Mouse (Mus musculus): ENCODE data around the gene Gstp1. TPM values are rescaled to one million over a fixed set of nuclear protein-coding genes. Genes with fewer than 3 reads are reported as not detected.
A peak's percentile ranks its signal among the peaks of the same experiment; 100 is the strongest.
"Not testable (repeated sequence)": the region's sequence is repeated elsewhere in the genome, so short reads cannot be mapped to it uniquely, and the experiment has no call there.

The Gstp1 gene
- polyA plus RNA-seq, 1 experiment: 187 TPM

DNA sequence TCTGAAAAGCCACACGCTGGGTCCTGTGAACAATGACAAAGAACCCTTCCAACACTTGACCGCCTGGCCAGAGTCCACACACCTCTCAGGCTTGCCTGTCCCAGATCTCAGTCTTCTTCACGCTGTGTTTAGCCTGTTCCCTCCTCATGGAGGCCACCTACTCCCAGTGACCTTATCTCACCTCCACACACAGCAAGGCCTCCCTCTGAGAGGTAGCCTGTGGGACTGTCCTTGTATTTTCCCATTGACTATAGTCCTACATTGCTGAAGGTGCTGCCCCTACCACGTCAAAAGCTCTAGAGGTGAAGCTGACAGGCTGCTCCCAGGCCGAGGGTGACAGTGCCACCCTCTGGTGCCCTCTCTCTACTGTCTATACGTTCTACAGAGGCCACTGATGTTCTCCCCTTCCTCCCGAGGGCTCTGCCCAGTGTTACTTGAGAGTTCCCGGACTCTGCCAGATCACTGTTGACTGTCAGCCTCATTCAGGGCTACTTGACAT lies 42.8 kb upstream of the Gstp1 start:
- Histone ChIP-seq H3K27ac (ENCODE audit: control insufficient read depth, insufficient read depth, low read depth, low read length, poor library complexity) (no peak overlapping the region; the same call in 1 of the 2 replicates), H3K4me3 (replicated peaks; ENCODE audit: control insufficient read depth, low read depth, low read length) (no peak overlapping the region), H3K4me1 (ENCODE audit: control insufficient read depth, insufficient read depth, low read length) (no peaks in the 10 kb centered on the region; the same call in 1 of the 2 replicates)
- WGBS: 41% methylated on average over 8 of the region's 8 CpGs
- TF ChIP-seq CTCF (IDR thresholded peaks at IDR 0.05; ENCODE audit: control insufficient read depth, insufficient read depth, low read length): peak; percentile 44
- no peak for TF ChIP-seq POLR2A (IDR thresholded peaks at IDR 0.05; ENCODE audit: borderline replicate concordance, control insufficient read depth, low read depth, low read length)

- WGBS: 63% methylated on average over 1 of the region's 1 CpGs
- TF ChIP-seq CTCF (IDR thresholded peaks at IDR 0.05; ENCODE audit: control insufficient read depth, insufficient read depth, low read length): no peak
- Histone ChIP-seq H3K4me3 (replicated peaks; ENCODE audit: control insufficient read depth, low read depth, low read length) (no peak overlapping the region), H3K27ac (ENCODE audit: control insufficient read depth, insufficient read depth, low read depth, low read length, poor library complexity) (no peak overlapping the region), H3K4me1 (ENCODE audit: control insufficient read depth, insufficient read depth, low read length) (no peaks in the 10 kb centered on the region; the same call in 1 of the 2 replicates)
Observed at GRCm38 (mm10) chr19:4079594-4079993, 41.8 kb upstream of the Gstp1 start.

DNA sequence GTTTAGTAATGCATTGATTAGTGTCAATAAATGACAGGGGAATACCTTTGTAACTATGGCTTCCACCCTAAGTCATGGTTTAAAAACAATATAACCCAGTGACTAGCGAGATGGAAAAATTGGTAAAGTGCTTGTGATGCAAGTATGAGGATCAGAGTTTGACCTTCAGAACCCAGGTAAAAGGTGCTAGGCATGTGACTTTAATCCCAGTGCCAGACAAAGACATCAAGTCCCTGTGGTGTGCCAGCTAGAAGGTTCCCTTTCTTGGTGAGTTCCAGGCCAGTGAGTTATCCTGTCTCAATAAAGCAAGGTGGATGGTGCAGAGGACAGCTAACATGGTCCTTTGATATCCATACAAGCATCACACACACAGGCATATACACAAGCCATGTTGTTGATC lies 37.7 kb upstream of the Gstp1 start:
- WGBS: 86% methylated on average over 1 of the region's 1 CpGs
- no peak overlapping the region for H3K27ac ChIP-seq (ENCODE audit: control insufficient read depth, insufficient read depth, low read depth, low read length, poor library complexity)
- TF ChIP-seq POLR2A (IDR thresholded peaks at IDR 0.05; ENCODE audit: borderline replicate concordance, control insufficient read depth, low read depth, low read length) (no peak), CTCF (IDR thresholded peaks at IDR 0.05; ENCODE audit: control insufficient read depth, insufficient read depth, low read length) (no peak)
- no peak overlapping the region for H3K4me3 ChIP-seq (replicated peaks; ENCODE audit: control insufficient read depth, low read depth, low read length)
- no peaks in the 10 kb centered on the region; the same call in 1 of the 2 replicates for H3K4me1 ChIP-seq (ENCODE audit: control insufficient read depth, insufficient read depth, low read length)

- Histone ChIP-seq H3K4me1 (ENCODE audit: control insufficient read depth, insufficient read depth, low read length) (no peaks in the 10 kb centered on the region; the same call in 1 of the 2 replicates), H3K4me3 (replicated peaks; ENCODE audit: control insufficient read depth, low read depth, low read length) (no peak overlapping the region), H3K27ac (ENCODE audit: control insufficient read depth, insufficient read depth, low read depth, low read length, poor library complexity) (no peak overlapping the region)
- WGBS: 86% methylated on average over 6 of the region's 6 CpGs
- TF ChIP-seq CTCF (IDR thresholded peaks at IDR 0.05; ENCODE audit: control insufficient read depth, insufficient read depth, low read length): no peak
- TF ChIP-seq POLR2A (IDR thresholded peaks at IDR 0.05; ENCODE audit: borderline replicate concordance, control insufficient read depth, low read depth, low read length): no peak
Observed at GRCm38 (mm10) chr19:4072706-4073424, 35.1 kb upstream of the Gstp1 start.

GRCm38 (mm10) chr19:4071406-4071805 lies 33.6 kb upstream of the Gstp1 start:
- H3K27ac ChIP-seq (ENCODE audit: control insufficient read depth, insufficient read depth, low read depth, low read length, poor library complexity): peak overlapping the region; percentile 66
- no peak overlapping the region for H3K4me3 ChIP-seq (replicated peaks; ENCODE audit: control insufficient read depth, low read depth, low read length)
- WGBS: 89% methylated on average over 6 of the region's 6 CpGs

GRCm38 (mm10) chr19:4070756-4071155 lies 33.0 kb upstream of the Gstp1 start:
- WGBS: 11% methylated on average over 8 of the region's 8 CpGs
- no peak for TF ChIP-seq POLR2A (IDR thresholded peaks at IDR 0.05; ENCODE audit: borderline replicate concordance, control insufficient read depth, low read depth, low read length)
- no peak for TF ChIP-seq CTCF (IDR thresholded peaks at IDR 0.05; ENCODE audit: control insufficient read depth, insufficient read depth, low read length)
- H3K27ac ChIP-seq (ENCODE audit: control insufficient read depth, insufficient read depth, low read depth, low read length, poor library complexity): peak overlapping the region; percentile 66; the same call in 1 of the 2 replicates
- H3K4me1 ChIP-seq (ENCODE audit: control insufficient read depth, insufficient read depth, low read length): peaks cover 2% of the 10 kb centered on the region; the same call in 1 of the 2 replicates
- H3K4me3 ChIP-seq (replicated peaks; ENCODE audit: control insufficient read depth, low read depth, low read length): no peak overlapping the region

More at GRCm38 (mm10) chr19:4071406-4071805, 33.6 kb upstream of the Gstp1 start:
- H3K4me1 ChIP-seq (ENCODE audit: control insufficient read depth, insufficient read depth, low read length): peaks cover 2% of the 10 kb centered on the region; the same call in 1 of the 2 replicates
- TF ChIP-seq CTCF (IDR thresholded peaks at IDR 0.05; ENCODE audit: control insufficient read depth, insufficient read depth, low read length) (no peak), POLR2A (IDR thresholded peaks at IDR 0.05; ENCODE audit: borderline replicate concordance, control insufficient read depth, low read depth, low read length) (no peak)

- H3K4me3 ChIP-seq (replicated peaks; ENCODE audit: control insufficient read depth, low read depth, low read length): no peak overlapping the region
- peak overlapping the region; percentile 32; the same call in 1 of the 2 replicates for H3K27ac ChIP-seq (ENCODE audit: control insufficient read depth, insufficient read depth, low read depth, low read length, poor library complexity)
- TF ChIP-seq POLR2A (IDR thresholded peaks at IDR 0.05; ENCODE audit: borderline replicate concordance, control insufficient read depth, low read depth, low read length) (no peak), CTCF (IDR thresholded peaks at IDR 0.05; ENCODE audit: control insufficient read depth, insufficient read depth, low read length) (no peak)
- WGBS: 73% methylated on average over 15 of the region's 15 CpGs
- peaks cover 2% of the 10 kb centered on the region; the same call in 1 of the 2 replicates for H3K4me1 ChIP-seq (ENCODE audit: control insufficient read depth, insufficient read depth, low read length)
Observed at GRCm38 (mm10) chr19:4070311-4070710, 32.5 kb upstream of the Gstp1 start.

- H3K4me3 ChIP-seq (replicated peaks; ENCODE audit: control insufficient read depth, low read depth, low read length): no peak overlapping the region
- H3K27ac ChIP-seq (ENCODE audit: control insufficient read depth, insufficient read depth, low read depth, low read length, poor library complexity): no peak overlapping the region
- WGBS: 73% methylated on average over 15 of the region's 15 CpGs
- peaks cover 2% of the 10 kb centered on the region; the same call in 1 of the 2 replicates for H3K4me1 ChIP-seq (ENCODE audit: control insufficient read depth, insufficient read depth, low read length)
- TF ChIP-seq POLR2A (IDR thresholded peaks at IDR 0.05; ENCODE audit: borderline replicate concordance, control insufficient read depth, low read depth, low read length) (no peak), CTCF (IDR thresholded peaks at IDR 0.05; ENCODE audit: control insufficient read depth, insufficient read depth, low read length) (no peak)
Observed at GRCm38 (mm10) chr19:4068717-4069410, 31.1 kb upstream of the Gstp1 start.

GRCm38 (mm10) chr19:4068242-4068641 lies 30.5 kb upstream of the Gstp1 start:
- not testable (repeated sequence) for H3K27ac ChIP-seq (ENCODE audit: control insufficient read depth, insufficient read depth, low read depth, low read length, poor library complexity); H3K4me3 ChIP-seq (replicated peaks; ENCODE audit: control insufficient read depth, low read depth, low read length); H3K4me1 ChIP-seq (ENCODE audit: control insufficient read depth, insufficient read depth, low read length)
- 92% methylated on average over 2 of the region's 2 CpGs for WGBS

All from bone marrow, adult 2 months (tissue).